ENCODE assay signal across 14 mouse cellular contexts in genomic region chr6:113785658-113786057, GRCm38 (mm10).
"Had no signal": no experiment of that assay in that cellular context is flagged by ENCODE, and none has a peak within 500 bp of the region (broad histone marks: within the 10 kb centered on the region; RNA-seq: fewer than 3 reads in every experiment).

No protein-coding gene starts in this region.

- H3K9ac ChIP-seq: limb, embryonic 15.5 days; liver, embryonic 12.5 days; lung, embryonic 14.5 days; midbrain, embryonic 12.5 days; neural tube, embryonic 15.5 days had no signal

- H3K27me3 ChIP-seq: limb, embryonic 15.5 days; liver, embryonic 12.5 days; midbrain, embryonic 12.5 days; neural tube, embryonic 15.5 days had no signal

- ATAC-seq: liver, embryonic 12.5 days had no signal

- H3K4me2 ChIP-seq: limb, embryonic 15.5 days; liver, embryonic 12.5 days; lung, embryonic 14.5 days; midbrain, embryonic 12.5 days; neural tube, embryonic 15.5 days had no signal

- H3K27ac ChIP-seq: limb, embryonic 15.5 days; liver, embryonic 12.5 days; midbrain, embryonic 12.5 days; neural tube, embryonic 15.5 days; stomach, postnatal 0 days had no signal

- H3K9me3 ChIP-seq: limb, embryonic 15.5 days; liver, embryonic 12.5 days; midbrain, embryonic 12.5 days; neural tube, embryonic 15.5 days had no signal

- H3K4me3 ChIP-seq: limb, embryonic 15.5 days; liver, embryonic 12.5 days; midbrain, embryonic 12.5 days; neural tube, embryonic 15.5 days had no signal

- H3K4me1 ChIP-seq: liver, embryonic 12.5 days; neural tube, embryonic 15.5 days had no signal

- H3K36me3 ChIP-seq: limb, embryonic 15.5 days; liver, embryonic 12.5 days; midbrain, embryonic 12.5 days had no signal

- DNase-seq: kidney, adult 9 months; kidney, postnatal 10 days; layer of hippocampus, postnatal 36 days; lung, embryonic 14.5 days; lung, postnatal 10 days; lung, postnatal 4 days; right cerebral cortex, adult 18-20 months; right cerebral cortex, postnatal 25 days; thymus, postnatal 4 days had no signal
